Mouse (Mus musculus): ENCODE data around the gene Immp2l. TPM values are rescaled to one million over a fixed set of nuclear protein-coding genes. Genes with fewer than 3 reads are reported as not detected.

Gene Immp2l
- polyA plus RNA-seq, 1 experiment, result 2.8 TPM

GRCm38 (mm10) chr12:41668280-41668679, 644.4 kb downstream of the Immp2l start:
- no peak overlapping the region for H3K27ac ChIP-seq (ENCODE audit: insufficient read depth, low read depth, low read length)
- no peak overlapping the region for H3K4me3 ChIP-seq (ENCODE audit: low read depth, low read length)
- TF ChIP-seq CTCF (IDR thresholded peaks at IDR 0.05; ENCODE audit: extremely low read depth, insufficient read length, insufficient replicate concordance, low read depth, low read length) (no peak), POLR2A (IDR thresholded peaks at IDR 0.05; ENCODE audit: low read depth, low read length) (no peak)
- no peaks in the 10 kb centered on the region for H3K4me1 ChIP-seq (ENCODE audit: control insufficient read depth, insufficient read depth, insufficient read length, low read length)
- H3K27me3 ChIP-seq (ENCODE audit: control insufficient read depth, insufficient read depth, low read length), result no peaks in the 10 kb centered on the region
- WGBS, result 85% methylated on average over 3 of the region's 3 CpGs
- H3K36me3 ChIP-seq (ENCODE audit: control insufficient read depth, insufficient read depth, low read length), result no peaks in the 10 kb centered on the region

- WGBS, result 83% methylated on average over 1 of the region's 1 CpGs
- no peaks in the 10 kb centered on the region for H3K36me3 ChIP-seq (ENCODE audit: control insufficient read depth, insufficient read depth, low read length)
- TF ChIP-seq POLR2A (IDR thresholded peaks at IDR 0.05; ENCODE audit: low read depth, low read length) (no peak), CTCF (IDR thresholded peaks at IDR 0.05; ENCODE audit: extremely low read depth, insufficient read length, insufficient replicate concordance, low read depth, low read length) (no peak)
- H3K27me3 ChIP-seq (ENCODE audit: control insufficient read depth, insufficient read depth, low read length), result no peaks in the 10 kb centered on the region
- no peaks in the 10 kb centered on the region for H3K4me1 ChIP-seq (ENCODE audit: control insufficient read depth, insufficient read depth, insufficient read length, low read length)
- no peak overlapping the region for H3K27ac ChIP-seq (ENCODE audit: insufficient read depth, low read depth, low read length)
- no peak overlapping the region for H3K4me3 ChIP-seq (ENCODE audit: low read depth, low read length)
These were observed 645.6 kb downstream of the Immp2l start for GRCm38 (mm10) chr12:41669481-41669880.

DNA sequence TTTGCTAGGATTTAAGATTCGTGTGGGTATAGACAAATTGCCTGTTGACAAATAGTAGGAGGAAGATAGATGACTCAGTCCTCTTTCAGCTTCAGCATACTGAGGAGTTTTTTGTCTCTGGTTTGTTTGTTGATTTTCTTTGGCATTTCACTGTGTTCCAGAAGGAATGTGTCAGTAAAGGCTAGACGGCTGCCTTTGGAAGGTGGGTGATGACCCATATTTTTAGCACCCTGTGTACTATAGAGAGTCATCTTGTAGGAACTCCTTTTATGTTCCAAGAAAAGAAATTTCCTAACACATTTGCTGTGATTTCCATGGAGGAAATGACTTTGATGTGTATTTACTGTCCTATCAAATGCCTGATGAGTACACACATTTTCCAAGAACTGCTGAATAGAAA, 651.0 kb downstream of the Immp2l start:
- H3K36me3 ChIP-seq (ENCODE audit: control insufficient read depth, insufficient read depth, low read length), result no peaks in the 10 kb centered on the region
- 52% methylated on average over 2 of the region's 2 CpGs for WGBS
- no peaks in the 10 kb centered on the region for H3K4me1 ChIP-seq (ENCODE audit: control insufficient read depth, insufficient read depth, insufficient read length, low read length)
- H3K27me3 ChIP-seq (ENCODE audit: control insufficient read depth, insufficient read depth, low read length), result no peaks in the 10 kb centered on the region
- H3K4me3 ChIP-seq (ENCODE audit: low read depth, low read length), result no peak overlapping the region
- no peak overlapping the region for H3K27ac ChIP-seq (ENCODE audit: insufficient read depth, low read depth, low read length)
- TF ChIP-seq CTCF (IDR thresholded peaks at IDR 0.05; ENCODE audit: extremely low read depth, insufficient read length, insufficient replicate concordance, low read depth, low read length) (no peak), POLR2A (IDR thresholded peaks at IDR 0.05; ENCODE audit: low read depth, low read length) (no peak)

GRCm38 (mm10) chr12:41680141-41680540, 656.3 kb downstream of the Immp2l start:
- TF ChIP-seq CTCF (IDR thresholded peaks at IDR 0.05; ENCODE audit: extremely low read depth, insufficient read length, insufficient replicate concordance, low read depth, low read length) (no peak), POLR2A (IDR thresholded peaks at IDR 0.05; ENCODE audit: low read depth, low read length) (no peak)
- Histone ChIP-seq H3K27me3 (ENCODE audit: control insufficient read depth, insufficient read depth, low read length) (no peaks in the 10 kb centered on the region), H3K4me1 (ENCODE audit: control insufficient read depth, insufficient read depth, insufficient read length, low read length) (no peaks in the 10 kb centered on the region), H3K27ac (ENCODE audit: insufficient read depth, low read depth, low read length) (no peak overlapping the region), H3K4me3 (ENCODE audit: low read depth, low read length) (no peak overlapping the region), H3K36me3 (ENCODE audit: control insufficient read depth, insufficient read depth, low read length) (no peaks in the 10 kb centered on the region)
- WGBS, result 97% methylated on average over 1 of the region's 1 CpGs

DNA sequence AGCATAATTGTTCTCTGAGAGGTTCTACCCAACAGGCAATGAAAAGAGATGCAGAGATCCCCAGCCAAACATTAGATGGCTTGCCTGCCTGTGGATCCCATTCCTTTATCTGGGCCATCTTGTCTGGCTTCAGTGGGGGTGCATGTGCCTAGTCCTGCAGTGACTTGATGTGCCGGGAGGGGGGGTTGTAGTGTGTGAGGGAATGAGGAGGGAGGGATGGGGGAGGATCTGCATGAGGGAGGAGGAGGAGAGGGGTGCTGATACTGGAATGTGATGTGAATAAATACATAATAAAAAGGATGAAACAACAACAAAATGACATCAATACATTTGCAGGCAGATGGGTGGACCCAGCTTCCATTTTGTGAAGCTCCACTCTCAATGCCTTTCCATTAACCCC, 658.3 kb downstream of the Immp2l start:
- H3K27ac ChIP-seq (ENCODE audit: insufficient read depth, low read depth, low read length), result no peak overlapping the region
- no peaks in the 10 kb centered on the region for H3K4me1 ChIP-seq (ENCODE audit: control insufficient read depth, insufficient read depth, insufficient read length, low read length)
- 77% methylated on average over 1 of the region's 1 CpGs for WGBS
- H3K36me3 ChIP-seq (ENCODE audit: control insufficient read depth, insufficient read depth, low read length), result no peaks in the 10 kb centered on the region
- H3K4me3 ChIP-seq (ENCODE audit: low read depth, low read length), result no peak overlapping the region
- H3K27me3 ChIP-seq (ENCODE audit: control insufficient read depth, insufficient read depth, low read length), result no peaks in the 10 kb centered on the region
- no peak for TF ChIP-seq POLR2A (IDR thresholded peaks at IDR 0.05; ENCODE audit: low read depth, low read length)
- no peak for TF ChIP-seq CTCF (IDR thresholded peaks at IDR 0.05; ENCODE audit: extremely low read depth, insufficient read length, insufficient replicate concordance, low read depth, low read length)

- Histone ChIP-seq H3K36me3 (ENCODE audit: control insufficient read depth, insufficient read depth, low read length) (no peaks in the 10 kb centered on the region), H3K27me3 (ENCODE audit: control insufficient read depth, insufficient read depth, low read length) (no peaks in the 10 kb centered on the region), H3K27ac (ENCODE audit: insufficient read depth, low read depth, low read length) (no peak overlapping the region), H3K4me3 (ENCODE audit: low read depth, low read length) (no peak overlapping the region), H3K4me1 (ENCODE audit: control insufficient read depth, insufficient read depth, insufficient read length, low read length) (no peaks in the 10 kb centered on the region)
- TF ChIP-seq POLR2A (IDR thresholded peaks at IDR 0.05; ENCODE audit: low read depth, low read length), result no peak
- TF ChIP-seq CTCF (IDR thresholded peaks at IDR 0.05; ENCODE audit: extremely low read depth, insufficient read length, insufficient replicate concordance, low read depth, low read length), result no peak
- WGBS, result 92% methylated on average over 3 of the region's 3 CpGs
These were observed 665.9 kb downstream of the Immp2l start for GRCm38 (mm10) chr12:41689809-41690208.

DNA sequence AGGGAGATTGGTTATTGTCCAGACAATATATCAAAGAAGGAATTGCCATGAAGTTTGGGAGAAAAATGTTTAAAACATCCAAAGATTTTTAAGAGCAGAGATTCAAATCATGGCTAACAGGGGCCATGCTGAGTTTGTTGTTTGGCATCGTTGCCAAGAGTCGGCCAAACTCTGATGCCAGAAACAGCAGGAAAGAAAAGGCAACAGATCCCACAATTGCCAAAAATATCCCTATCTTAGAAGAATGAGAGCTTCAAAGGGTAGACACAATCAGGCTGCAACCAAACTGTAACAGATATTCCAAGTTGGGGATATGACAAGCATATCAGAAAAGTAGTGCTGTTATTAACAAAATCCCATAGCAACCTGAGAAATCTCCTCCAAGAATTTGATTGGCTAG, 686.7 kb downstream of the Immp2l start:
- Histone ChIP-seq H3K27ac (ENCODE audit: insufficient read depth, low read depth, low read length) (no peak overlapping the region), H3K4me1 (ENCODE audit: control insufficient read depth, insufficient read depth, insufficient read length, low read length) (no peaks in the 10 kb centered on the region), H3K4me3 (ENCODE audit: low read depth, low read length) (no peak overlapping the region), H3K27me3 (ENCODE audit: control insufficient read depth, insufficient read depth, low read length) (no peaks in the 10 kb centered on the region), H3K36me3 (ENCODE audit: control insufficient read depth, insufficient read depth, low read length) (no peaks in the 10 kb centered on the region)
- no peak for TF ChIP-seq CTCF (IDR thresholded peaks at IDR 0.05; ENCODE audit: extremely low read depth, insufficient read length, insufficient replicate concordance, low read depth, low read length)
- TF ChIP-seq POLR2A (IDR thresholded peaks at IDR 0.05; ENCODE audit: low read depth, low read length), result no peak
- 85% methylated on average over 2 of the region's 2 CpGs for WGBS

- Histone ChIP-seq H3K36me3 (ENCODE audit: control insufficient read depth, insufficient read depth, low read length) (no peaks in the 10 kb centered on the region), H3K27me3 (ENCODE audit: control insufficient read depth, insufficient read depth, low read length) (no peaks in the 10 kb centered on the region), H3K4me1 (ENCODE audit: control insufficient read depth, insufficient read depth, insufficient read length, low read length) (no peaks in the 10 kb centered on the region), H3K4me3 (ENCODE audit: low read depth, low read length) (no peak overlapping the region), H3K27ac (ENCODE audit: insufficient read depth, low read depth, low read length) (no peak overlapping the region)
- WGBS, result 74% methylated on average over 1 of the region's 1 CpGs
- TF ChIP-seq CTCF (IDR thresholded peaks at IDR 0.05; ENCODE audit: extremely low read depth, insufficient read length, insufficient replicate concordance, low read depth, low read length) (no peak), POLR2A (IDR thresholded peaks at IDR 0.05; ENCODE audit: low read depth, low read length) (no peak)
These were observed 693.1 kb downstream of the Immp2l start for GRCm38 (mm10) chr12:41716946-41717345.

All from small intestine, adult 2 months (tissue).